Mouse (Mus musculus): Measurements from ENCODE around the gene Slc17a8. TPM values are rescaled to one million over a fixed set of nuclear protein-coding genes. Genes with fewer than 3 reads are reported as not detected.

The Slc17a8 gene
- polyA plus RNA-seq, 1 experiment from 2014 or later, result not detected

GRCm38 (mm10) chr10:89633121-89633520, 12.1 kb upstream of the Slc17a8 start:
- H3K27me3 ChIP-seq, result no peaks in the 10 kb centered on the region
- no peaks in the 10 kb centered on the region for H3K36me3 ChIP-seq
- no peak for ATAC-seq (ENCODE audit: borderline replicate concordance, extremely low read depth, low FRiP score, low TSS enrichment)
- H3K9ac ChIP-seq, result no peak overlapping the region
- no peak overlapping the region for H3K4me2 ChIP-seq
- H3K9me3 ChIP-seq, result no peaks in the 10 kb centered on the region
- no peaks in the 10 kb centered on the region for H3K4me1 ChIP-seq
- H3K4me3 ChIP-seq, result no peak overlapping the region
- H3K27ac ChIP-seq, result no peak overlapping the region
- 80% methylated on average over 4 of the region's 4 CpGs for WGBS

GRCm38 (mm10) chr10:89631831-89632230, 10.8 kb upstream of the Slc17a8 start:
- no peak for ATAC-seq (ENCODE audit: borderline replicate concordance, extremely low read depth, low FRiP score, low TSS enrichment)
- Histone ChIP-seq H3K27me3 (no peaks in the 10 kb centered on the region), H3K27ac (no peak overlapping the region), H3K4me3 (no peak overlapping the region), H3K36me3 (no peaks in the 10 kb centered on the region), H3K9me3 (no peaks in the 10 kb centered on the region), H3K9ac (no peak overlapping the region), H3K4me2 (no peak overlapping the region), H3K4me1 (no peaks in the 10 kb centered on the region)
- 50% methylated on average over 5 of the region's 5 CpGs for WGBS

GRCm38 (mm10) chr10:89630564-89630963, 9.5 kb upstream of the Slc17a8 start:
- Histone ChIP-seq H3K27ac (no peak overlapping the region), H3K9me3 (no peaks in the 10 kb centered on the region), H3K27me3 (no peaks in the 10 kb centered on the region), H3K36me3 (no peaks in the 10 kb centered on the region), H3K9ac (no peak overlapping the region), H3K4me1 (no peaks in the 10 kb centered on the region), H3K4me2 (no peak overlapping the region), H3K4me3 (no peak overlapping the region)
- no peak for ATAC-seq (ENCODE audit: borderline replicate concordance, extremely low read depth, low FRiP score, low TSS enrichment)
- 87% methylated on average over 1 of the region's 1 CpGs for WGBS

GRCm38 (mm10) chr10:89630052-89630451, 9.0 kb upstream of the Slc17a8 start:
- ATAC-seq (ENCODE audit: borderline replicate concordance, extremely low read depth, low FRiP score, low TSS enrichment), result no peak
- Histone ChIP-seq H3K4me2 (no peak overlapping the region), H3K4me1 (no peaks in the 10 kb centered on the region), H3K27me3 (no peaks in the 10 kb centered on the region), H3K27ac (no peak overlapping the region), H3K9me3 (no peaks in the 10 kb centered on the region), H3K4me3 (no peak overlapping the region), H3K36me3 (no peaks in the 10 kb centered on the region), H3K9ac (no peak overlapping the region)
- WGBS, result 32% methylated on average over 3 of the region's 3 CpGs

- Histone ChIP-seq H3K4me1 (no peaks in the 10 kb centered on the region), H3K9ac (no peak overlapping the region), H3K4me3 (no peak overlapping the region), H3K27me3 (no peaks in the 10 kb centered on the region), H3K27ac (no peak overlapping the region), H3K4me2 (no peak overlapping the region), H3K9me3 (no peaks in the 10 kb centered on the region), H3K36me3 (no peaks in the 10 kb centered on the region)
- ATAC-seq (ENCODE audit: borderline replicate concordance, extremely low read depth, low FRiP score, low TSS enrichment), result no peak
- WGBS, result 83% methylated on average over 2 of the region's 2 CpGs
Observed at GRCm38 (mm10) chr10:89626714-89627113, 5.7 kb upstream of the Slc17a8 start.

- no peak overlapping the region for H3K27ac ChIP-seq
- 71% methylated on average over 2 of the region's 2 CpGs for WGBS
Observed at GRCm38 (mm10) chr10:89624196-89624595, 3.1 kb upstream of the Slc17a8 start.

GRCm38 (mm10) chr10:89599311-89599710, 21.7 kb downstream of the Slc17a8 start:
- Histone ChIP-seq H3K4me3 (no peak overlapping the region), H3K9me3 (no peaks in the 10 kb centered on the region), H3K27ac (no peak overlapping the region), H3K9ac (no peak overlapping the region), H3K4me2 (no peak overlapping the region), H3K36me3 (no peaks in the 10 kb centered on the region), H3K4me1 (no peaks in the 10 kb centered on the region), H3K27me3 (no peaks in the 10 kb centered on the region)
- no peak; the same call in 1 of the 2 replicates for ATAC-seq (ENCODE audit: borderline replicate concordance, extremely low read depth, low FRiP score, low TSS enrichment)
- 50% methylated on average over 5 of the region's 5 CpGs for WGBS

More at GRCm38 (mm10) chr10:89624196-89624595, 3.1 kb upstream of the Slc17a8 start:
- no peaks in the 10 kb centered on the region for H3K36me3 ChIP-seq
- no peaks in the 10 kb centered on the region for H3K4me1 ChIP-seq
- H3K9me3 ChIP-seq, result no peaks in the 10 kb centered on the region
- H3K9ac ChIP-seq, result no peak overlapping the region
- no peak for ATAC-seq (ENCODE audit: borderline replicate concordance, extremely low read depth, low FRiP score, low TSS enrichment)
- no peaks in the 10 kb centered on the region for H3K27me3 ChIP-seq
- no peak overlapping the region for H3K4me3 ChIP-seq
- no peak overlapping the region for H3K4me2 ChIP-seq

GRCm38 (mm10) chr10:89597275-89597674, 23.8 kb downstream of the Slc17a8 start:
- H3K27ac ChIP-seq, result no peak overlapping the region
- ATAC-seq (ENCODE audit: borderline replicate concordance, extremely low read depth, low FRiP score, low TSS enrichment), result no peak
- H3K4me3 ChIP-seq, result no peak overlapping the region
- no peaks in the 10 kb centered on the region for H3K4me1 ChIP-seq
- no peaks in the 10 kb centered on the region for H3K36me3 ChIP-seq
- no peak overlapping the region for H3K9ac ChIP-seq
- no peaks in the 10 kb centered on the region for H3K9me3 ChIP-seq
- no peak overlapping the region for H3K4me2 ChIP-seq
- H3K27me3 ChIP-seq, result no peaks in the 10 kb centered on the region
- WGBS, result 71% methylated on average over 4 of the region's 4 CpGs

GRCm38 (mm10) chr10:89595935-89596334, 25.1 kb downstream of the Slc17a8 start:
- H3K9me3 ChIP-seq, result no peaks in the 10 kb centered on the region

GRCm38 (mm10) chr10:89595514-89595913, 25.5 kb downstream of the Slc17a8 start:
- no peak for ATAC-seq (ENCODE audit: borderline replicate concordance, extremely low read depth, low FRiP score, low TSS enrichment)
- H3K36me3 ChIP-seq, result no peaks in the 10 kb centered on the region
- H3K9ac ChIP-seq, result no peak overlapping the region
- no peak overlapping the region for H3K4me3 ChIP-seq
- no peaks in the 10 kb centered on the region for H3K4me1 ChIP-seq
- H3K4me2 ChIP-seq, result no peak overlapping the region
- no peaks in the 10 kb centered on the region for H3K9me3 ChIP-seq
- 43% methylated on average over 1 of the region's 1 CpGs for WGBS
- H3K27ac ChIP-seq, result no peak overlapping the region
- H3K27me3 ChIP-seq, result no peaks in the 10 kb centered on the region

More at GRCm38 (mm10) chr10:89595935-89596334, 25.1 kb downstream of the Slc17a8 start:
- Histone ChIP-seq H3K27me3 (no peaks in the 10 kb centered on the region), H3K4me1 (no peaks in the 10 kb centered on the region), H3K9ac (no peak overlapping the region), H3K4me3 (no peak overlapping the region), H3K36me3 (no peaks in the 10 kb centered on the region), H3K27ac (no peak overlapping the region), H3K4me2 (no peak overlapping the region)
- ATAC-seq (ENCODE audit: borderline replicate concordance, extremely low read depth, low FRiP score, low TSS enrichment), result no peak
- 88% methylated on average over 5 of the region's 5 CpGs for WGBS

- ATAC-seq (ENCODE audit: borderline replicate concordance, extremely low read depth, low FRiP score, low TSS enrichment), result no peak
Observed at GRCm38 (mm10) chr10:89594309-89594708, 26.7 kb downstream of the Slc17a8 start.

GRCm38 (mm10) chr10:89592797-89593196, 28.3 kb downstream of the Slc17a8 start:
- no peak for ATAC-seq (ENCODE audit: borderline replicate concordance, extremely low read depth, low FRiP score, low TSS enrichment)
- Histone ChIP-seq H3K36me3 (no peaks in the 10 kb centered on the region), H3K9me3 (no peaks in the 10 kb centered on the region), H3K4me3 (no peak overlapping the region), H3K4me2 (no peak overlapping the region), H3K27ac (no peak overlapping the region), H3K27me3 (no peaks in the 10 kb centered on the region), H3K4me1 (no peaks in the 10 kb centered on the region), H3K9ac (no peak overlapping the region)
- WGBS, result 60% methylated on average over 4 of the region's 4 CpGs

More at GRCm38 (mm10) chr10:89594309-89594708, 26.7 kb downstream of the Slc17a8 start:
- H3K27ac ChIP-seq, result no peak overlapping the region
- H3K4me1 ChIP-seq, result no peaks in the 10 kb centered on the region
- 56% methylated on average over 4 of the region's 4 CpGs for WGBS
- H3K27me3 ChIP-seq, result no peaks in the 10 kb centered on the region
- H3K9ac ChIP-seq, result no peak overlapping the region
- H3K4me3 ChIP-seq, result no peak overlapping the region
- H3K4me2 ChIP-seq, result no peak overlapping the region
- H3K9me3 ChIP-seq, result no peaks in the 10 kb centered on the region
- no peaks in the 10 kb centered on the region for H3K36me3 ChIP-seq

- no peaks in the 10 kb centered on the region for H3K36me3 ChIP-seq
- H3K4me2 ChIP-seq, result no peak overlapping the region
- H3K9me3 ChIP-seq, result no peaks in the 10 kb centered on the region
- no peak overlapping the region for H3K27ac ChIP-seq
- H3K4me3 ChIP-seq, result no peak overlapping the region
- H3K27me3 ChIP-seq, result no peaks in the 10 kb centered on the region
- H3K9ac ChIP-seq, result no peak overlapping the region
- WGBS, result 89% methylated on average over 1 of the region's 1 CpGs
- ATAC-seq (ENCODE audit: borderline replicate concordance, extremely low read depth, low FRiP score, low TSS enrichment), result no peak
- no peaks in the 10 kb centered on the region for H3K4me1 ChIP-seq
Observed at GRCm38 (mm10) chr10:89589877-89590276, 31.2 kb downstream of the Slc17a8 start.

All from lung, embryonic 15.5 days (tissue).